Mouse (Mus musculus): Measurements from ENCODE around the gene Iqcd.
A peak's percentile ranks its signal among the peaks of the same experiment; 100 is the strongest.

The Iqcd gene

DNA sequence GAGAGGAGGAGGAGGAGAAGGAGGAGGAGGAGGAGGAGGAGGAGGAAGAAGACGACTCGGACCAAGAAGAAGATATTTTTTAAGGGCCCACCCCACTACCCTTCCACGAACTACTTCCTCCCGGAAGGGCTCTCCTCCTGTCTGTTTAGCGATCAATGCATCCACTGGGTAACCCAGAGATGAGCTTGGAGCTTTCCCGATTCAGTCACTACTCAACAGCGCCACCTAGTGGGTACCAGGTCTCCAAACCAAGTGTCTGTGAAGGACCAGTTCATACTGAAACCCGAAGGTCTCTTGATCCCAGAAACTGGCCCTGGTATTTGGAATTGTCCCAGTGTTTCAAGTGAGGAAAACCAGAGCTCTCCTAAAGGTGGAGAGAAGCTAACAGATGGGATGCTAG, 16.9 kb downstream of the Iqcd start:
- peak; percentile 91 for DNase-seq

DNA sequence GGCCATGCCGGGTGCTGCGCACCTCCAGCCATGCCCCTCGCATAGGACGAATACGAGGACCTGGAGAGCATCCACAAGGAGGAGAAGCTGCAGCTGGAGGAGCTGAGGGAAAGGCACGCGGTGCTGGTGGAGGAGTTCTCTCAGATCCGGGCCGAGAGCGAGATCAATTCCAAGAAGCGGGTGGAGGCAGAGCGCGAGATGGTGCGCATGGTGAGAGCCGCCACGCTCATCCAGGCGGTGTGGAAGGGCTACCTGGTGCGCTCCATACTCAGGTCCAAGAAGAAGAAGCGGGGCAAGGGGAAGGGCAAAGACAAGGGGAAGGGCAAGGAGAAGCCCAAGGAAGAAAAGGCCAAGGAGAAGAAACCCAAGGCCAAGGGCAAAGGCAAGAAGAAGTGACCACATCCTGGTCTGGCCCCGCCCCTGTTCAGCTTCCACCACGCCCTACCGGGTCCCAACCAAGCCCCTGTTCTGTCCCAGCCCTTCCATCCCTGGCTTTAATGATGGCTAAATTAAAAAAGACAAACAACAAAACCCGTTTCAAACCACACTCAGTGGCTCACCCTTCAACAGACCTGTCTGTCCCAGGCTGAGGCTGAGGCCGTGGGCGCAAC, 17.9 kb downstream of the Iqcd start:
- DNase-seq = no peak

DNA sequence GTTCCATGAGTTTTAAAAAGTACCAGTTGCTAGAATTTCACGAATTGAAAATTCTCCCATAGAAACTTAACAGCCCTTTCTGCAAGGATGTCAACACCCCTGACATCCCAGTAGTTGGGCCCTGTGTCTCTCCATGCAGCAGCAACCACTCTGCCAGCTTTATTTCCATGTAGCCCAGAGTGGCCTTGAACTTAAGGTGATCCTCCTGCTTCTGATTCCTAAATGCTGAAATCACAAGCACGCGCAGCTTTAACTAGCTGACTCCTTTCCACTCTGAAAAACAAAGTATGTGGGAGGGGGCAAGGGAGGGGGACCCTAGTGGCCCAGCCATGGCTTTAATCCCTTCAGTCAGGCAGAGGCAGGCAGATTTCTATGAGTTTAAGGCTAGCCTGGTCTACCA, 18.5 kb downstream of the Iqcd start:
- DNase-seq = no peak

DNA sequence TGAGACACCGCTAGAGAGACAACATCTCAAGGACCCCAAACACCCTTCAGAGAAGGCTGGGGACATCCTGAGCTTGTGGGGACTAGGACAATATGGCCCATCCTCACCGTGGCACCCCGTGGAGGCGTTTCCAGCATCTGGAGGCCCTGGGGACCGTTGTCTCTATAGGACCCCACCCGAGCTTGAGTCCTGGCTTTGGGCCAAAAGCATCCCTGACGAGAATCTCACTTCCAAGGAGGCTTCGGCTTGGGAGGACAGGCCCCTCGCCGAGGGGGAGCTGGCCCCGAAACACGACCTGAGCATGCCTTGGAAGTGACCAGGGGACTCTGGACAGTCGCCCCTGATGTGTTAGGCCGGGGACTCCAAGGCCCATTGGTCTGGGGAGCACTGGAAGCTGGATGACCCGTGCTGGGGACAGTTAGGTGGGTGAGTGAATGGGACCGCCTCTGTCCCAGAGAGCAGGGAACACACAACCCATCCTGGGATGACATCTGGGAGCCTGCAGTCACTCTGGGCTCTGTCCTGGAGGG, 20.5 kb downstream of the Iqcd start:
- DNase-seq = no peak

DNA sequence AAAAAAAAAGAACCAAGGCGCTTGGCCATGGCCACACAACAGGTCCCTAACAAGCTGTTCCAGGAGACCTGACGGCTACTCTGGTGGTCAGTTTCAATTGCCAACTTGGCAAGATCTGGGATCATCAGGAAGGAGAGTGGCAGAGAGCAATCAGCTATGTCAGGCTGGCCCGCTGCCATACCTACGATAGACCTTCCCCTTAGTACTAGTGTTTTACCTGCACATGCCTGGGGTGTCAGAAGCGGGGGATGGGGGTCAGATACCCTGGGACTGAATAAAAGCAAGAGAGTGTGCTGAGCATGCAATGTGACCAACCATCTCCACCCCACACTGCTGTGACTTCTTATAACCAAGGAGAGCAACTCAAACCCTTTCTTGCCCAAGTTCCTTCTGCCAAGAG, 22.1 kb downstream of the Iqcd start:
- DNase-seq = no peak

DNA sequence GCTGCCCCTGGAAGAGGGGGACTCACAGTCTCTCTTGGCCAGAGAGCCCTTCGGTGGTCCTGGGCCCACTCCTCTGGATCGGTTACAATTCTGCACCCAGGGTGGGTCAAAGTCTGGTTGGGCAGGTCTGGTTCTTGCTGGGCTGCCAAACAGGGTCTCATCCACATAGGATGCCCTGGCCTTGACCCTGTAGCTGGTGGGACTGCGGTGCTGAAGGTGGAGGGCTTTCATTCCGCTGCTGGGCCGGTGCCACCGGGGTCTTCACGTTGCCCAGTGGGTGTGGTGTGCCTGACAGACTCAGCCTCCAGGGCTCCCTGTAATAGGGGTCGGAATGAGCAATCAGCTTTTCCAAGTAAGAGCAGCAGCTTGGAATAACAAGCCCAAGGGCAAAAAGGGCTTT, 22.6 kb downstream of the Iqcd start:
- no peak for DNase-seq

DNA sequence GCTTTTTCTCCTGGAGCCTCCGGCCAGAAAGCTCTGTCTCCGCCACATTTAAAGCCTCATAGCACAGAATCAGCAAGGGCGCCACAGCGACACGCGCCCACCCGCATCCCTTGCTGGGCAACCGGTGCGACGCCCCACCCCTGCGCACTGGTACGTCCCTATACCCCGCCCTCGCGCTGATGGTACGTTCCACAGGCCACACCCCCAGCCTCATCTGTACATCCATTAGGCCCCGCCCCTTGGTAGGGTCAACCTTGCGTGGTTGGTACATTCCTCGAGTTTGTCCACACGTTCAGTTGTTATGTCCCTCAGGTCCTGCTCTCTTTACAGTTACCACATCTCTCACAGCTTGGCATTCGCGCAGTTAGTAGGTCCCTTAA, 23.6 kb downstream of the Iqcd start, which contains the start of the genes Rita1 and Ddx54:
Rita1 (minus strand) TSS at position 148 of the 380 bp plus-strand sequence.
Ddx54 (plus strand) TSS at position 298 of the 380 bp plus-strand sequence.
- DNase-seq = peak; percentile 97

DNA sequence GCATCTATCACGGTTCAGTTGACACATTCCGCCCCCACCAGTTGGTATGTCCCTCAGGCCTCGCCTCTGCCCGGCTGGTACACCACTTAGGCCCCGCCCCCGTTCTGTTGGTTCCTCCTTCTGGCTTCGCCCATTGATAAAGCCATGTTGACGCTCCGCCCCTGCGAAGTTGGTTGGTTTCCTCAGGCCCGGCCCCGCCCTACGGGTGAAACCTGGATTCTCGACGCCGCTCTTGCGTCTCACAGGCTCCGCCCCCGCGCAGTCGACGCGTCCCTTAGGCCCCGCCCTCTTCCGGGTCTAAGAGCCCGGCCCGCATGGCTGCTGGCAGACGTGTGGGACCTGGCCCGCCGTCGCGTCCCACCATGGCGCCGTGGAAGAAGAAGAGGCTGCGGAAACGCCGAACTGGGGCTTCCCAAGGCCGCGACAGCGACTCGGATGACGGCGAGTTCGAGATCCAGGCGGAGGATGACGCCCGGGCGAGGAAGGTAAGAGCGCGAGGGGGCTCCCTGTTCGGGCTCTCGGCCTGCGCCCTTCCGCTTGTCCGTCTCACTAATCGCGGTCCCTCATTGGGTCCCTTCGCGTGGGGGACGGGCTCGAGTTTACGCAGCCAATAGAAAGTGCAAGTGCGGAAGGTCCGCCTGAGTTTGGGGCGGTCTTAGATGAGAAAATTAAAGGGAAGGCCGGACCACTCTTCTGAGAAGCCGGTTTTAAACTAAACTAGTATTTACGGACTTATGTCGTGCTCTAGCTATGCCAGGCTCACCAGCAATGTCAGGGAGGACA, 24.2 kb downstream of the Iqcd start:
- peak; percentile 100 for DNase-seq

DNA sequence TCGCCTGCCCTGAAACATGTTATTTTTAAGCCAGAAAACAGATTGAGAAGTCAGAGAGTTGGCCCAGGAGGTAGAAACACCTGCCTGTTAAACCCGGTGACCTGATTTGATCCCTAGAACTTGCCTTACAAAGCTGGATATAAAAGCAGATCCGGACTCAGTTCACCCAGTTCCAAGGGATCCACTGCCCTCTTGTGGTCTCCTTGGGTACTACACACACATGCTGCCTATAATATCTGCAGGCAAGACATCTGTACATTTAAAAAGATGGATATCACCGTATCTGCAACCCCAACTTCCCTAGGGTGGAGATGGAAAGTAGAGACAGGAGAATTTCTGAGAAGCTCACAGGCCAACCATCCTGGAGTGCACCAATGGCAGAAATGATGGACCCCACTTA, 27.1 kb downstream of the Iqcd start:
- no peak for DNase-seq

DNA sequence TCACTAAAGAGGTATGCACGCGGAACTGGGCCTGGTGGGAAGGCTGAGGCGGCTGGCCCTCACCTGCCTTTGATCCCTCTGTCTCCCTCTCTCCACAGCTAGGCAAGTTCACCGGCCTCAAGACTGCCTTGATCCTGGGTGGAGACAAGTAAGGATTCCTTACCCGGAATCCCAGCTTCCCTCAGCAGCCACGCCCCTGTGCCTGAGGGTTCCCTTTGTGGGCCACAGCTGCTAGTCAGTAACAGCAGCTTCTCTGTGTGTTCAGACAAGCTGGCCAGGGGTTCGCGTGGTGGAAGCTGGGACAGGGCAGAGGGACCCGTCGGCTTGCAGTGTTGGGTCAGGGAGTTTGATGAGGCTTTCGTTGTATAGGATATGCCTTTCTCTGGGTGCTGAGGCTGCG, 30.0 kb downstream of the Iqcd start:
- no peak for DNase-seq

DNA sequence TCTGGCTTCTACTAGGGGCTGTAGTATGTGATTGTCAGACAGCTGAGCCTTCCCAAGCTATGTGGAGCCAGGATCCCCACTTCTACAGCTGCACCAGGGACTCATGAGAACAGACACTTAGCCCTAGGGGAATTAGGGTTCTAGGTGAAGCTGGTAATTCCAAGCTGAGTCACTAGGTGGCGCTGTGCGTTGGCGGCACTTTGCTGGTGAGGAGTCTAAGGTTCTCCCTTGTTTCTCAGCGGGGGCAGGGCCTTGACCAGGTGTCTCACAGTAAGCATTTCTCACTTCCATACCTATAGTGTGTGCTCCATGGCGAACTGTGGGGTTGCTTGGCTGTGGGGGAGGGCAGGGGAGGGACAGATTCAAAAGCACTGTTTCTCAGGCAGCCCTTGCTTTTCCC, 30.4 kb downstream of the Iqcd start:
- no peak for DNase-seq

DNA sequence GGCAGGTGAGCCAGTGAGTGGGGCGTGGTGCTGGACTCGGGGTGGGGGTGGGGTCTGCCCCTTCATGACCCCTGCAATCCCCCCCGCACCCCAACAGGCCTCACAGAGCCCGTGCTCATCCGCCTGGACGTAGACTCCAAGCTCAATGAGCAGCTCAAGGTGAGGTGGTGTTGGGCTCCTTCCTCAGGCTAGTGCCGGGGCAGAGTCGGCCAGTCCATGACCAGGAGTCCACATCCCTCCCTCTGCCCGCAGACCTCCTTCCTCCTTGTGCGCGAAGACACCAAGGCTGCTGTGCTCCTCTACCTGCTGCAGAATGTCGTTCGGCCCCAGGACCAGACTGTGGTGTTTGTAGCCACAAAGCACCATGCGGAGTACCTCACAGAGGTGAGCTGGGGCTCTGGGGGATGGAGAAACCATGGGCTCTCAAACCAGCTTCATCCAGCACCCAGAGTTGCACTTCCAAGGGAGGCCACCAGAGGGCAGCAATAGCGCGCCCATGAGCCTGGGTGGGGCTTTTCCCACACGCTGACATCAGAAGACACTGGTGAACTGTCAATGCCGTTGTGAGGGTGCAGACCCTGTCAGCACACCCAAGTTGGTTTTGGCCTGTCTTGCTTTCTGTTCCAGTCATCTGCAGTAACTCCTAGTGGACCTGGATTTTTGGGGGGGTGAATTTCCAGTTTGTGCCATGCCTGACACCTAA, 31.7 kb downstream of the Iqcd start:
- DNase-seq = peak; percentile 82

DNA sequence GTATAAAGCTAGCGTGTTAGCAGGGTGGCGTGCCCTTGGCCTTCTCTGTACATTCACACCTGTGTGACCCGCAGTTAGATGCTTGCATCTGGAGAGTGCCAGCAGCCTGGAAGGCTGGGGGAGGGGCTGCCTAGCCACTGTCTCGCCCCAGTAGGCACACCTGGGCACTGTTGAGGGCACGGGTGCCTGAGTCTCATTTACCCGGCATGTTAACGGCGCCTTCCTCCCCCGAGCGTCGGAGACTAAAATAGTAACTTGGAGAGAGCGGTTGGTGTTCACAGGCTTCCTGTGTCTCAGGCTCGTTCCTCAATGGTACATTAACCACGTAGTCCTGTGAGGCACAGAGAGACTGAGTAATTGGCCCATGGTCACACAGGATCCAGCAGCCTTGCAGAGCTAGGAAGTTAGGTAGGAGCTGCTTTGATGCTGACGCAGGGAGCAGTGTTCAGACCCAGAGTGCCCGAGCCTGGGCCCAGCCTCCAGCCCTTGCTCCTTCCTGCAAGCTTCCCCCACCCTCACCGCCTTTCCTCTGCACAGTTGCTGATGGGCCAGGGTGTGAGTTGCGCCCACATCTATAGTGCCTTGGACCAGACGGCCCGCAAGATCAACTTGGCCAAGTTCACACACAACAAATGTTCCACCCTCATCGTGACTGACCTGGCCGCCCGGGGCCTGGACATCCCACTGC, 32.4 kb downstream of the Iqcd start:
- no peak for DNase-seq

DNA sequence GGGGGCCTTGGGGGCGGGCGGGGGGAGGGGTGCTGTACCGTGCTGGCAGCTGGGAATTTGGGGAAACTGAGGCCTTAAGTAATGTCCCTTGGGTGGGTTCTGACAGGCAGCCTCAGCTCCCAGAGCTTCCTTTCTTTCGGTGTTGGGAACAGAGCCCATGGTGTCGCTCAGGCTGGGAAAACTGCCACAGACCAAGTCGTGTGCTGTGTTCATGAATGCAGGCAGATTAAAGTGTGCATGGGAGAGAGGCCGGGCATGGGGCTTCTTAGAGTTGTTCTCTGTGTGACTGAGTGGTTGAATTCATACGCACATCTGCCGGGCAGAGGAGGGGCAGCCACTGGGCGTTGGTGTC, 33.0 kb downstream of the Iqcd start:
- DNase-seq = no peak

DNA sequence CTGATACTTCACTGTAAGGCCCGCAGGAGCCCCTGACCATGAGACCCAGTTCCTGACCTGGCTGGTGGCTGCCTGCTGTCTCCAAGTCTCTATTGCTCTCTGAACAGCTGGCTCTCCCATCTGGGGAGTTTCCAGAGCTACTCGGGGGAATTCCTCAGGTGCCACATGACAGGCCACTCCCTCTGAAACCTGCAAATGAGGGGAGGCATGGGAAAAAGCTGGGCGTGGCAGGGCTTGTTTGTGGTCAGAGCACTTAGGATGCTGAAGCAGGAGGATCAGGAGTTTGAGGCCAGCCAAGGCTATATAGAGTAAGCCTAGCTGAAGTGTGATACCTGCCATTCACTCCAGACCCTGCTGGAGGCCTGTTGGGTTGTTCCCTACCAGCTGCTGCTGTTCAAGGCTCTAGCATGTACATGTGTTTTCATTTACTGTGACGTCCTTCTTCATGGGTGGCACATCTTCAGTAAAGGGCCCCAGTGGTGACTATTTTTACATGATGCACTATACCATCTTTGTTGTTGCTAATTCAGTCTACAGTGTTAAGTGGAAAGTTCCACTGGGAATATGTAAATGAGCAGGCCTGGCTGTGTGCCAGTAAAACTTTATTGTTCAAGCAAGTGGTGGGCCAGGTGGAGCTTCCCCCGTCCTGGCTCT, 33.5 kb downstream of the Iqcd start:
- no peak for DNase-seq

DNA sequence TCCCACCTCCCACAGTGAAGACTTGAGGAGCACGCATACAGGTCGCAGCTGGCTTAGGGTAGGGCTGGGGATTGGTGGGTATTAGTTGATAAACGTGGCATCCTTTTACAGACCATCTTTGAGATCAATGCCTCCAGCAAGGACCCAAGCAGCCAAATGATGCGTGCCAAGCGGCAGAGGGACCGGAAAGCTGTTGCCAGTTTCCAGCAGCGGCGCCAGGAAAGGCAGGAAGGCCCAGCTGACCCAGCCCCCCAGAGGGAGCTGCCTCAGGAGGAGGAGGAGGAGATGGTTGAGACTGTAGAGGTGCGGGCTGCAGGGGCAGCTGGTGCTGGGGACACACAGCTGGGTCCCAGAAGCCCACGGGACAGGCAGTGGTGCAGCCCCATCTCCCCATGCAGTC, 35.6 kb downstream of the Iqcd start:
- DNase-seq = no peak

DNA sequence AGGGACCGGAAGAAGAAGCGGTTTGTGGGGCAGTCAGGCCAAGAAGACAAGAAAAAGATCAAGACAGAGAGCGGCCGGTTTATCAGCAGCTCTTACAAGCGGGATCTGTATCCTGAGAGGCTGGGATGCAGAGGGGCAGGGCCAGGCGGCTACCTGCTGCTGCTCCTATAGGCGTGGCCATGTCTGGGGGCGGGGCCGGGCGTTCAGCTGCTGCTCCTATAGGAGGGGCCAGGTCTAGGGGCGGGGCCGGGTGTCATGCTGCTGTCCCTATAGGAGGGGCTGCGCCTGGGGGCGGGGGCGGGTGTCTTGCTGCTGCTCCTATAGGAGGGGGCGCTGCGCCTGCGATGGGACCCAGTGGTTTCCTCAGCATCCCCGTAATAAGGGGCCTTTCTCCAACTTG, 37.6 kb downstream of the Iqcd start:
- no peak for DNase-seq

DNA sequence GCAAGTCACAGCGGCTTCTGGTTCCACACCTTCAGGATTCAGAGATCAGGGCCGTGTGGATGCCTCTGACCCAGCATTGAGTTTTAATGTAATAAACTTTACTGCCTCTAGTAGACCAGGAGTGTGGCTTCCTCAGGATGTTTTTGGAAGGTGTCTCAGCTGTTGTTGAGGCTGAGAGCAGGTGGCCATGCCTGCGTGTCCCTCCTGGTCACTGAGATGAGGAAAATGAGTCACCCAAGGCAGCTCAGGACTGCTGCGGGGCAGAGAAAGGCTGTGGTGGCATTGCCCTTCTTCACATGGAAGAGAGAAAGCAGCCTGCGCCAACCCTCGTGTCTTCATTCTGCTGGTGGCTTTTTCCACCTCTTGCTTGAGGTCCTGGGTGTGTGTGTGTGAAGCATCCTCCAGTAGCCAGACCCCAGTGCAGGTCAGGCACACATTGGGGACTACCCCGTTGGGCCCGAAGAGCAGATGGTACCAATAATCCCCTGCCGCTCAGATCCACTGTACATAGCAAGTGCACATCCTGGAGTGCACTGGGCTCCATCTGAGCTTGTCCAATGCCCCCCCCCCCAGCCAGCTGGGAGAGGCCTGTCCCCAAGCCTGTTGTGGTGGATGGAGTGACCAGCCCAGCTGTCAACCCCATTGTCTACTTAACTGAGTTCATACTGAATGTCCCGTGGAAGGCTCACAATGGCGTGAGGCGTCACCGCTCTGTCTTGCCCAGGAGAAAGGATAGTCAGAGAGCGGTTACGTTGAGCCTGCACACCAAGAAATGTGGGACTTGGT, 38.9 kb downstream of the Iqcd start:
- no peak for DNase-seq

DNA sequence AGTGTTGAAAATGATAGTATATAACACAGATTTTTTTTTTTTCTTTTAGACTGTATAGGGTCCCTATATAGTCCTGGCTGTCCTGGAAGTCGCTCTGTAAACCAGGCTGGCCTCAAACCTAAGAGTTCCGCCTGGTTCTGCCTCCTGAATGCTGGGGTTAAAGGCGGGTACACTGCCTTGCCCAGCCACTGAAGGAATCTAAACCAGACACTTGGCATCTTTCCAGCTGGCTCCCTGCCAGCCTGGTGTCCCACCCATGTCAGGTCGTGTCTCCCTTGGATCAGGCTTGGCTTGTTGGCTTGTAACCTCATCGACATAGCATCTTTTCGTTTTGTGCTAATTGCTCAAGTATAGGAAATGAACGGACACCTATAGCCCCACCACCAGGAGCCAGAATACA, 39.8 kb downstream of the Iqcd start:
- peak; percentile 4 for DNase-seq

DNA sequence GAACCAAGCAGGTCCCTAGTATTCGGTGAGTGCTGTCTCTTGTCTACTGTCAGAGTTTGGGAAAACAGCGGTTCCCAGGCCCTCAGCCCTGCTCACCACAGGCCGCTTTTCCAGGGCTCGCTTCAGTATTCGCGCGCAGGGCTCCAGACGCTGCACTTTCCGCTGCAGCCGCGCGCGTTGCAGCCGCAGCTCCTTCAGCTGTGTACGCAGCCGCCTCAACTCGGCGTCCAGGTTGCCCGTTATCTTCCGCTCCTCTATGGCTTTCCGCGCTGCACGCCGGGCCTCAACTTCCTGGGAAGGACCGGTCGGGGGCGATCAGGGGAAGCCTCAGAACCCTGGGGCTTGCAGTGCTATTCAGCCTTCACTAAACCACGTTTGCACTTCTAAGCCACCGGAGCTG, 42.3 kb downstream of the Iqcd start:
- no peak for DNase-seq

DNA sequence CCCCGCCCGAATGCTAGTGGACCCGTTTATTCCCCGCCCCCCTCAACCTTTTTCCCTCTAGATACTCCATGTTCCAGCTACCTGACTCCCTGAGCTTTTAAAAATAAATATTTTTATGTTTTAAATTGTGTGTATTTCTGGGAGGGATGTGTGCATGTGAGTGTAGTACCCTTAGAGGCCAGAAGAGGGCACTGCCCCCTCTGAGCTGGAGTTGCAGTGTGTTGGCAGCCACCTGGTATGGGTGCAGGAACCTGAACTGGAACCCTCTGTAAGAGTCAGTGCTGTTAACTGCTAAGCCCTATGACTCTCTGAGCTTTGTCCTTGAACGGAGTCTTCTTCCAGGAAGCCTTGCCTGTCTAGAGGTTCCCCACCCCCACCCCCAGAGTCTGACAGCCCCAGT, 43.1 kb downstream of the Iqcd start:
- no peak for DNase-seq

DNA sequence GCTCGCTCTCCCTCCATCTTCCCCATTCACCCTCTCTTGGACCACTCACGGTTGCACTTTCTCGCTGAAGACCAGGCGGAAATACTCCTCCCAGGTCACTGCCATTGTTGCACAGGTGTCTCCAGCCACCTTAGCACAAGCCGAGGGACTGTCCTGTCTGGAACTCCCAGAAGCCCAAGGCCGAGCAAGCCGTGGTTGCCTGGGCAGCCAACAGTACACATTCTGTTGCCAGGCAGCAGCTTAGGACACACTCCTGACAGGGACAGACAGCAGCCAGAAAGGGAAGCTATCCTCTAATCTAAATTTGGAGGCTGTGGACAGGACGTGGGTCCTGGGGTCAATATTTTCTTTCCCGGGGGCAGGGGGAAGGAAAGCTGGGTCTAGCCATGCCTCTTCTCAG, 45.3 kb downstream of the Iqcd start, which contains the start of gene Cfap73:
Cfap73 (minus strand) TSS at position 105 of the 400 bp plus-strand sequence.
- no peak for DNase-seq
